Mouse (Mus musculus): ENCODE data around the gene Myadml2. TPM values are rescaled to one million over a fixed set of nuclear protein-coding genes. Genes with fewer than 3 reads are reported as not detected.

Gene Myadml2
- polyA plus RNA-seq, 1 experiment, result 5.6 TPM

- no peak for DNase-seq (ENCODE audit: extremely low spot score in 1 of 2, low spot score in 1 of 2)
Observed at GRCm38 (mm10) chr11:120613976-120614375, 34.0 kb downstream of the Myadml2 start.

DNA sequence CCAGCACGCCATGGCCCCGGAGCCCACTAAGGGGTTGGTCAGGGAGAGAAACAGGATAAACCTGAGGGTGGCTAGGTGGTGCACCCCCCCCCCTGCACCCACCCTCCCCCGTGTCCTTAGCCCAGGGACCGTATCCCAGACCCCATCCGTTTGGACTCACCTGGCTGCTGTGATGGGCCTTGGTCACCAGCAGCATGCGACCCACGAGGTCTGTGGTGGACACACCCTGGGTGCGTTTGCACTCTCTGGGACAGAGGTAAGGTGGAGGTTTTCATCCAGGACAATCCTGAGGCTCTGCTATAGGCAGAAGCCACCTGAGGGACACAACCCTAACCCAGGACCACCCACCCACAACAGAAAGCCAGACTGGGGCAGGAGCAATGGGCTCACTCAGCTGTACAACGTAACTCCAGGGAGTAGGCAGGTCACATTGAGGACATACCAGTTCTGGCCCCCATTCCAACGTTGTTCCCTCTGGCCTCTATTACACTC lies 34.4 kb downstream of the Myadml2 start:
- no peak for DNase-seq (ENCODE audit: extremely low spot score in 1 of 2, low spot score in 1 of 2)

- peak in 1 of 2 experiments; percentile 75 for DNase-seq (ENCODE audit: extremely low spot score in 1 of 2, low spot score in 1 of 2)
Observed at GRCm38 (mm10) chr11:120612763-120613162, 35.2 kb downstream of the Myadml2 start.

DNA sequence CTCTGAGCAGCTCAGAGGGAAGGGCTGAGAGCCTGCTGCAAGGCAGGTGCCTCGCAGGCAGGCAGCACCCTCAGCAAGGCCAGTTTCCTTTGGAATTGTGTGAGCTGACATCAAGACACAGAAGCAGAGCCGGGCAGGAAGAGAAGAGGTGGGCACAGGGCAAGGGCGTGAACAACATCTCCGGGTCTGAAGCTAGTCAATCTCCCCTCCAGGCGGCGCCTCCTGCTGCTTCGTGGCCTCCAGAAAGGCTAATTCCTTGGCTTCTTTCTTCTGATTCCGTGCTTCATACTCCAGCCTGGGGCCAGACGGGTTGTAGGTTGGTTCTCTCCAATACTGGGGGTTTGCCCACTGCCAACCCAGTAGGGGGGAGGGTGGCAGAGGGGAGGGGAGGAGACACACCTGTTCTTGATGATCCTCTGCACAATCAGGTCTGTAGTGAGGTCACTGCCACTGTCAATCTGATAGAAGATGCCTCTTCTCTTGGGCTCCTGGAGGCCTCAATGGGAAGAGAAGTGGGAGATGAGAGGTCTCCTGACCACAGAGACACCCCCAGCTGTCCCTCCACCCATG lies 37.4 kb downstream of the Myadml2 start:
- no peak for DNase-seq (ENCODE audit: extremely low spot score in 1 of 2, low spot score in 1 of 2)

DNA sequence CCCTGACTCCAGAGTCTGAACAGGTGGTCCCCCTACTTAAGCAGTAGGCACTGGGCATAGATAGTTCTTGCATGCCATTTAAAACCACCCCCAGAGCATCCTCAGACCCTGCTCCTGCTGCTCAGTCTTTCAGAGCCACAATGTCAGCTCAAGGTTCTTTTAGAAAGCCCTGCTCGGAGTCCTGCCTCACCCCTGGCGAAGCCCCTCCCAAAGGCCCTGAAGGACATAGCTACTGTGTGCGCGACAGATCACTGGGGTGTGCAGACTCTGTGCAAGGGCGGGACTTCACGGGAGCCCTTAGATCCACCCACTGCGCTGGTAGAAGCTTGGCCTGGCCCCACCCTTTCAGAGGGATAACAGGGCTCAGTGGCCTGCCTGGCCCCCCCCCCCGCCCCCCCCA lies 38.7 kb downstream of the Myadml2 start:
- DNase-seq (ENCODE audit: extremely low spot score in 1 of 2, low spot score in 1 of 2), result no peak

GRCm38 (mm10) chr11:120608241-120609034 lies 39.5 kb downstream of the Myadml2 start, which contains the start of gene Npb:
Gene Npb (plus strand): TSS chr11:120608477.
- DNase-seq (ENCODE audit: extremely low spot score in 1 of 2, low spot score in 1 of 2), result no peak

- DNase-seq (ENCODE audit: extremely low spot score in 1 of 2, low spot score in 1 of 2), result no peak
Observed at GRCm38 (mm10) chr11:120606764-120607163, 41.2 kb downstream of the Myadml2 start.

DNA sequence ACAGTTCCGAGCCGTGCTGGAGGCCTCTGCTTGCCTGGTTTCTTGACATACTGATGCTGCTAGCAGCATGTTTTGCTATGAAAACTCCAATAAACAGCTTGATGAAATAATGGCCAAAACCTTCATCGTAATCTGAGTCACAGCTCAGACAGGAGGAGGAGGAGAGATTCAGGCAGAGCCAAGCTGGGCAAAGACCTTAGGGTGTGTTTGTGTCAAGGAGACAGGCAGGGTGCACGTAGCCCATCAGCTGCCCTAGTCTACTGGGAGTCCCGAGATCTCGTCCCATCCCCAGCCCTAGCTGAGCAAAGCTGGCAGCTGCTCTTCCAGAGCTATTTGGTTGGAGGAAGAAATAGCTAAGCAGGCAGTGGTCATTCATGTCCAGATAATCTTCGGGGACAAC lies 42.3 kb downstream of the Myadml2 start:
- no peak for DNase-seq (ENCODE audit: extremely low spot score in 1 of 2, low spot score in 1 of 2)

DNA sequence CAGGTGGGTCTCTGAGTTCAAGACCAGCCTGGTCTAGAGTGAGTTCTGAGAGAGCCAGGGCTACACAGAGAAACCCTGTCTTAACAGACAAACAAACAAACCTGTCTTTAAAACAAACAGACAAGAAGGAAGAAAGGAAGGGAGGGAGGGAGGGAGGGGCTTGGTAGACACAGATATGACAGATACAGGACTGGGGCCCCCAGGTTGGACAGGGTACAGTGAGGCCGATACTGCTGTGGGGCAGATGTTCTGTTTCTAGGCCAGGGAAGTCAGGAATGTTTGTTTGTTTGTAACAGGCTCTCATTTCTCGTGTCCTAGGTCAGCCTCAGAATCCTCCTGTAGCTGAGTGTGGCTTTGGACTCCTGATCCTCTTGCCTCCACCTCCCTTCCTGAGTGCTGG lies 44.4 kb downstream of the Myadml2 start:
- no peak for DNase-seq (ENCODE audit: extremely low spot score in 1 of 2, low spot score in 1 of 2)

GRCm38 (mm10) chr11:120600716-120601115 lies 47.2 kb downstream of the Myadml2 start:
- DNase-seq (ENCODE audit: extremely low spot score in 1 of 2, low spot score in 1 of 2), result no peak

- DNase-seq (ENCODE audit: extremely low spot score in 1 of 2, low spot score in 1 of 2), result no peak
Observed at GRCm38 (mm10) chr11:120598990-120599549, 48.9 kb downstream of the Myadml2 start.

DNA sequence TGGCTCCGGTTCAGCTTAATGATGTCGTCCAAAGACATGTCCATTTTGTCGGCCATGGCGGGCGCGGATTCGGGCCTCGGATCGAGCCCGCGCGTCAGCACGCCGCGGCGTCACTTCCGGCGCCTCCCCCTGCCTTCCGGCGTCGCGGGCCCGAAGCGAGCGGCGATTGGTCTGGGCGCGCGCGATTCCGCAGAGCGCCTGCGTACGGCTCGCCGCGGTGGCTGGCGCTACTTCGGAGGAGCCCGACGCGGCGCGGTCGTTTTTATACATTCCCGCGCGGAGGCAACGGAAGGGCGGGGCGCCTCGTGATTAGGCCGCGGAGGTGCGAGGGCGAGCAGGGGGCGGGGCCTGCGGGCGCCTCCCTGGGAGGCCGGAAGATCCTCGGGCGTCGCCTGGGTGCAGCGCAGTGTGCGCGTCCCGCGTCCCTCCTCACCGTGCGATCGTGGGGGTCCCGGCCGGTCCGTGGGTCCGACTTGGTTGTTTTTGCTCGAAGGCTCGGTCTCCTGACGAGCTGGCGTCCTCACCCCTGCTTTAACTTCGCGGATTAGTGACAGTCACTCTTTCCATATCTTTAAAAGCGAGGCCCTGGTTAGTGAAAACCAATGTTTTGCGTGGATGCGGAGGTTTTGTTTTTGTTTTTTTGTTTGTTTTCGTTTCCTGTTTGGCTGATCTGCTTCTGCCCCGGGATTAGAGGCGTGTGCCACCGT lies 49.5 kb downstream of the Myadml2 start, which contains the start of the genes Alyref and Anapc11:
Gene Alyref (minus strand): TSS at position 83 of the 707 bp plus-strand sequence.
Gene Anapc11 (plus strand): TSS at position 139 of the 707 bp plus-strand sequence.
- DNase-seq (ENCODE audit: extremely low spot score in 1 of 2, low spot score in 1 of 2), result peak; percentile 78 to 91

- no peak for DNase-seq (ENCODE audit: extremely low spot score in 1 of 2, low spot score in 1 of 2)
Observed at GRCm38 (mm10) chr11:120597240-120598235, 50.4 kb downstream of the Myadml2 start.

Other genes with a start within 250 kb of the Myadml2 start
- gene Nploc4, start 210.4 kb downstream of the Myadml2 start, polyA plus RNA-seq (2012; rRNA removed), result 52.9 and 60.2 TPM in 2 replicates
- gene Tspan10, start 205.5 kb downstream of the Myadml2 start, polyA plus RNA-seq (2012; rRNA removed), result 0.54 and 0.61 TPM in 2 replicates
- 0.82 and 0.84 TPM in 2 replicates for gene Pde6g, start 194.7 kb downstream of the Myadml2 start, polyA plus RNA-seq (2012; rRNA removed)
- 14.3 and 15.4 TPM in 2 replicates for gene Oxld1, start 190.1 kb downstream of the Myadml2 start, polyA plus RNA-seq (2012; rRNA removed)
- gene Ccdc137, start 190.0 kb downstream of the Myadml2 start, polyA plus RNA-seq (2012; rRNA removed), result 26.5 and 29.8 TPM in 2 replicates
- gene Arl16, start 180.6 kb downstream of the Myadml2 start, polyA plus RNA-seq (2012; rRNA removed), result 48.0 and 52.0 TPM in 2 replicates
- 94.2 TPM in 2 replicates for gene Mrpl12, start 163.5 kb downstream of the Myadml2 start, polyA plus RNA-seq (2012; rRNA removed)
- gene Slc25a10, start 156.3 kb downstream of the Myadml2 start, polyA plus RNA-seq (2012; rRNA removed), result 30.6 and 35.8 TPM in 2 replicates
- 0.42 and 0.54 TPM in 2 replicates for gene Gcgr, start 117.5 kb downstream of the Myadml2 start, polyA plus RNA-seq (2012; rRNA removed)
- gene Mcrip1, start 98.4 kb downstream of the Myadml2 start, polyA plus RNA-seq (2012; rRNA removed), result 153 and 174 TPM in 2 replicates
- not detected in 2 replicates for gene Ppp1r27, start 97.0 kb downstream of the Myadml2 start, polyA plus RNA-seq (2012; rRNA removed)
- 103 and 109 TPM in 2 replicates for gene P4hb, start 74.9 kb downstream of the Myadml2 start, polyA plus RNA-seq (2012; rRNA removed)
- gene Arhgdia, start 66.5 kb downstream of the Myadml2 start, polyA plus RNA-seq (2012; rRNA removed), result 408 and 428 TPM in 2 replicates
- gene Alyref, start 49.8 kb downstream of the Myadml2 start, polyA plus RNA-seq (2012; rRNA removed), result 46.3 and 53.0 TPM in 2 replicates
- gene Anapc11, start 49.7 kb downstream of the Myadml2 start, polyA plus RNA-seq (2012; rRNA removed), result 143 and 170 TPM in 2 replicates
- 0.84 and 1.2 TPM in 2 replicates for gene Npb, start 39.7 kb downstream of the Myadml2 start, polyA plus RNA-seq (2012; rRNA removed)
- 252 and 254 TPM in 2 replicates for gene Pcyt2, start 30.2 kb downstream of the Myadml2 start, polyA plus RNA-seq (2012; rRNA removed)
- 99.4 and 101 TPM in 2 replicates for gene Sirt7, start 22.9 kb downstream of the Myadml2 start, polyA plus RNA-seq (2012; rRNA removed)
- 79.9 and 84.5 TPM in 2 replicates for gene Mafg, start 14.6 kb downstream of the Myadml2 start, polyA plus RNA-seq (2012; rRNA removed)
- 3.2 and 3.7 TPM in 2 replicates for gene Pycr1, start 4.4 kb downstream of the Myadml2 start, polyA plus RNA-seq (2012; rRNA removed)
- gene Notum, start 13.0 kb upstream of the Myadml2 start, polyA plus RNA-seq (2012; rRNA removed), result 8.4 and 8.6 TPM in 2 replicates
- 45.1 and 51.8 TPM in 2 replicates for gene Aspscr1, start 24.8 kb upstream of the Myadml2 start, polyA plus RNA-seq (2012; rRNA removed)
- gene Cenpx, start 65.6 kb upstream of the Myadml2 start, polyA plus RNA-seq (2012; rRNA removed), result 34.0 and 37.4 TPM in 2 replicates
- 111 and 130 TPM in 2 replicates for gene Lrrc45, start 65.8 kb upstream of the Myadml2 start, polyA plus RNA-seq (2012; rRNA removed)
- gene Rac3, start 73.3 kb upstream of the Myadml2 start, polyA plus RNA-seq (2012; rRNA removed), result 65.0 and 73.7 TPM in 2 replicates
- gene Dcxr, start 79.1 kb upstream of the Myadml2 start, polyA plus RNA-seq (2012; rRNA removed), result 24.2 and 25.6 TPM in 2 replicates
- gene Cbr2, start 84.0 kb upstream of the Myadml2 start, polyA plus RNA-seq (2012; rRNA removed), result 5.0 and 17.1 TPM in 2 replicates
- 1.3 and 2.2 TPM in 2 replicates for gene Hmga1b, start 114.6 kb upstream of the Myadml2 start, polyA plus RNA-seq (2012; rRNA removed)
- 88.6 and 97.4 TPM in 2 replicates for gene Rfng, start 136.0 kb upstream of the Myadml2 start, polyA plus RNA-seq (2012; rRNA removed)
- 222 and 229 TPM in 2 replicates for gene Gps1, start 136.1 kb upstream of the Myadml2 start, polyA plus RNA-seq (2012; rRNA removed)
- 45.1 and 45.7 TPM in 2 replicates for gene Dus1l, start 148.2 kb upstream of the Myadml2 start, polyA plus RNA-seq (2012; rRNA removed)
- 271 and 272 TPM in 2 replicates for gene Fasn, start 176.4 kb upstream of the Myadml2 start, polyA plus RNA-seq (2012; rRNA removed)

Measured in frontal cortex, adult 2 months (tissue).